ENCODE assay signal across 16 mouse cellular contexts in the genomic region with DNA sequence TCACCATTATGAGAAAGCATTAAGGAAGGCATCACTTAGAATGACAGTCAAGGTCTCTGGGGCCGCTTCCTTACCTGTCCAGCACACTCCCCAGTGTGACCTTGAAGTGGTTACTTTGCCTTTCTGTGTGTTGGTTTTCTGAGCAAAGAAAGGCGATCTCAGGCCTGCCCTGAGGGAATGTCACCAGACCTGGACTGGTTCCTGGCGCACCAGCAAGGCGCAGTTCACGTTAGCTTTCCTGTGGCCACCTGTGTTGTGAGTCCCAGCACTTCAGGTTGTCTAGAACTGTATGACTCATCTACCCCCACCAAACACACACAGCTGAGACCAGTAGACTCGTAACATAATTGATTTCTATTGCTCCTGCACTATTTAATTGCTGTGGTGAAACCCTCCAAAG.
"Had no signal": no experiment of that assay in that cellular context is flagged by ENCODE, and none has a peak within 500 bp of the region (broad histone marks: within the 10 kb centered on the region; RNA-seq: fewer than 3 reads in every experiment).

No protein-coding gene starts in this region.

- ATAC-seq: midbrain, embryonic 13.5 days; midbrain, embryonic 16.5 days had no signal

- H3K9ac ChIP-seq: lung, embryonic 14.5 days; midbrain, embryonic 13.5 days; neural tube, embryonic 12.5 days; stomach, embryonic 15.5 days had no signal

- H3K27me3 ChIP-seq: megakaryocyte, embryonic 14.5 days; midbrain, embryonic 13.5 days; neural tube, embryonic 12.5 days; stomach, embryonic 15.5 days had no signal

- DNase-seq: lung, adult 18-20 months; lung, embryonic 14.5 days; lung, postnatal 10 days; lung, postnatal 36 days; right cerebral cortex, postnatal 14 days; thymus, adult 2 months; thymus, postnatal 25 days; thymus, postnatal 4 days had no signal

- H3K4me3 ChIP-seq: megakaryocyte, embryonic 14.5 days; midbrain, embryonic 13.5 days; neural tube, embryonic 12.5 days; stomach, embryonic 15.5 days had no signal

- H3K4me2 ChIP-seq: lung, embryonic 14.5 days; midbrain, embryonic 11.5 days; midbrain, embryonic 13.5 days; neural tube, embryonic 12.5 days; stomach, embryonic 15.5 days had no signal

- H3K27ac ChIP-seq: macrophage; midbrain, embryonic 13.5 days; neural tube, embryonic 12.5 days; stomach, postnatal 0 days had no signal

- H3K36me3 ChIP-seq: midbrain, embryonic 13.5 days; stomach, embryonic 15.5 days had no signal

- H3K9me3 ChIP-seq: megakaryocyte, embryonic 14.5 days; midbrain, embryonic 13.5 days; neural tube, embryonic 12.5 days; stomach, embryonic 15.5 days had no signal
